Mouse (Mus musculus) megakaryocyte progenitor cell, adult 5-6 weeks (primary cell): Measurements from ENCODE around the gene Map7. TPM values are rescaled to one million over a fixed set of nuclear protein-coding genes. Genes with fewer than 3 reads are reported as not detected.

ENCODE experiments used
- ATAC-seq: replicated peaks from 2 replicates; pipeline ENCODE4 v1.8.0; 2016; ENCODE audit warnings: mild to moderate bottlenecking, moderate TSS enrichment, inconsistent platforms; ENCODE audit not compliant: poor library complexity
- total RNA-seq, 2 experiments: library from RNA; stranded (forward) in 1 of 2; stranded (reverse) in 1 of 2; fragments of 157-497, 149-512 nt in 1 of 2; fragments of 200-1000 nt in 1 of 2; gene quantifications; 2 replicates each; pipeline versions ENCODE4 v1.2.3 to v1.2.4; 2015 to 2017

Gene Map7
- total RNA-seq, 2 experiments from 2014 or later: 12.5 to 20.1 TPM

GRCm38 (mm10) chr10:20274022-20274421 lies 125.8 kb downstream of the Map7 start:
- ATAC-seq: peak; percentile 95

GRCm38 (mm10) chr10:20281456-20281855 lies 133.2 kb downstream of the Map7 start:
- no peak for ATAC-seq

GRCm38 (mm10) chr10:20285289-20285975 lies 137.2 kb downstream of the Map7 start:
- ATAC-seq: no peak

- ATAC-seq: no peak
Measured at GRCm38 (mm10) chr10:20285994-20286836, 137.9 kb downstream of the Map7 start.

GRCm38 (mm10) chr10:20287369-20287768 lies 139.1 kb downstream of the Map7 start:
- ATAC-seq: no peak

- ATAC-seq: peak; percentile 98
Measured at GRCm38 (mm10) chr10:20290467-20290883, 142.2 kb downstream of the Map7 start.

- peak; percentile 83 for ATAC-seq
Measured at GRCm38 (mm10) chr10:20295961-20296360, 147.7 kb downstream of the Map7 start.

- no peak for ATAC-seq
Measured at GRCm38 (mm10) chr10:20298152-20298920, 150.1 kb downstream of the Map7 start.

- no peak for ATAC-seq
Measured at GRCm38 (mm10) chr10:20299114-20299513, 150.8 kb downstream of the Map7 start.

GRCm38 (mm10) chr10:20310969-20311769 lies 162.9 kb downstream of the Map7 start:
- no peak for ATAC-seq

GRCm38 (mm10) chr10:20311918-20312735 lies 163.9 kb downstream of the Map7 start, which contains the start of gene Bclaf1:
TSS of gene Bclaf1 (plus strand) at chr10:20312469.
- ATAC-seq: peak; percentile 77

- ATAC-seq: peak; percentile 59
Measured at GRCm38 (mm10) chr10:20312736-20313301, 164.5 kb downstream of the Map7 start.

GRCm38 (mm10) chr10:20313447-20313846 lies 165.2 kb downstream of the Map7 start:
- no peak for ATAC-seq

- no peak for ATAC-seq
Measured at GRCm38 (mm10) chr10:20313941-20314340, 165.7 kb downstream of the Map7 start.

GRCm38 (mm10) chr10:20314797-20315196 lies 166.5 kb downstream of the Map7 start:
- ATAC-seq: no peak

- no peak for ATAC-seq
Measured at GRCm38 (mm10) chr10:20317466-20317865, 169.2 kb downstream of the Map7 start.

GRCm38 (mm10) chr10:20326226-20326625 lies 178.0 kb downstream of the Map7 start:
- no peak for ATAC-seq
